Mouse (Mus musculus) adipocyte (in vitro differentiated cells): ENCODE data around the gene Mvp.

Experiments used
- DNase-seq: peaks from one replicate; pipeline ENCODE4 v3.0.0-alpha.2; 2016; ENCODE audit warnings: low spot score

Gene Mvp

DNA sequence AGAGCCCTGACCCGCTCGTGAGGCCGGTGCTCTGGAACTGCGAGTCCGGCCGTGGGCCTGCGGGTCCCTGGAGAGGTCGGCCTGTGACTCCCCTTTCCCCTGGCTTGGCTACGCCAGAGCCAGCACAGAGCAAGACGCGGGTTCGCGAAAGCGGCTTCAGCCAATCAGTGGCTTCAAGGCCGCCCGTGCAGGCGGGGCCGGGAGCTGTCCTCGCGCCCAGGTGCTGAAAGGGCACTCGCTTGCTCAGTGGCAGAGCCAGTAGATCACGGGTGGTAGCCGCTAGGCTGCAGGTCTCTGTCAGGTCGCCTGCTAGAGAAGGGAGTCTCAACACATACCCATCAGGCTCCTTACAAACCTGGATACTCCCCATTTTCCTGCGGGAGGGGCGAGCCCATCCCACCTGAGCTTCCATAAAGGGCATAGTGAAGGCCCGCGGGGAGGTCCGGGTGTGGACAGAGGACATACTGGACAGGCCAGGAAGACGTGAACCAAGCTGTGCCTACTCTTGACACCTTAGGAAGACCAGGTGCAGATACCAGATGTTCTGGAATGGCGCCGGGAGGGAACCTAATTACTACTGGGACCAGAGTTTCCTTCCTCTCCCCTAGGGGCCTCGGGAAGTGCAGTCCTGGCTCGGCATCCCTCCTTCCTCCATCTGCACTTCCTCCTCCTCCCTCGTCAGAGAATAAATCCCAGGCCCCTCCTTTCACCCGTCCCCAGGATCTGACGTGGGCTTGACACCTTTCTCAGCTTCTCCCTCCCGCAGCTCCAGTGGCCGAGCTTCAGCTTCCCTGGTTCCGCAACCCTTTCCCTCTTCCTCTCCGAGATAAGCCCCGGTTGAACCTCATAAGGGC, 64.4 kb downstream of the Mvp start, which contains the start of gene Sez6l2:
TSS of gene Sez6l2 (plus strand) at position 771 of the 854 bp plus-strand sequence.
- peak; percentile 68 for DNase-seq

DNA sequence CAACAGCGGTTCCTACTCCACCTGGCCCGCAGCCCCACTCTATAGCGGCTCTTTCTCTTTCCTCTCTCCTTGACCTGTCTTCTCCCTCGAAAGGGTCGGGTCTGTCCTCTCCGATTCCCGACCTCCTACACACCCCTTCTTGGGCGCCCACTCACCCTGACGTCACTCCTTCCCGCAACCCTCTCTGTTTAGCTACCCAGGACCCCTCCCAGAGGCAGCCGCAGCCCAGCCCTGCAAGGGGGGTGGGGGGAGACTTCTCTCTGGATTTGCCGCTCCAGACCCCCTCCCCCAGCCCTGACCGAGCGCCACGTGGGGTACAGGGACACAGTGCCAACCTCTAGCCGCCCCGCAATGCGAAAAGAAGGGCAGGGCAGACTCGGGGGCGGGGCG, 65.0 kb downstream of the Mvp start, which contains the start of gene Asphd1:
TSS of gene Asphd1 (minus strand) at position 180 of the 390 bp plus-strand sequence.
- DNase-seq: no peak

DNA sequence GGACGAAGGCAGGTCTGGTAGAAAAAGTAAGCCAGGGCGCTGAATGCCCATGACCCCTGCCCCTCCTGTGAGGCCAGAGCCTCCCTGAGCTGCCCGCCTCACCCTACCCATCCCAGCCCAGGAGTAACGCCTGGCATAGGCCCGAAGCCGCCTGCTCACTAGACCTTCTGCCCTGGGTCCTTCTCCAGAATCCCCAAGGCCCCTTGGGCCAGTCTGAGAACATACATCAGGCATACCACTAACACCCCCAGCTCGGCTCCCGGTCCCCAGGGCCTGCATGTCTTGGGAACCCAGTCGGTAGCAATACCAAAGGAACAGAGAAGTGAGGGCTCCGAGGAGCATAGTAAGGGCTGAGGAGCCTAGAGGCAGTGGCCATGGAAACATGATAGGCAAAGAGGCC, 65.8 kb downstream of the Mvp start:
- no peak for DNase-seq

DNA sequence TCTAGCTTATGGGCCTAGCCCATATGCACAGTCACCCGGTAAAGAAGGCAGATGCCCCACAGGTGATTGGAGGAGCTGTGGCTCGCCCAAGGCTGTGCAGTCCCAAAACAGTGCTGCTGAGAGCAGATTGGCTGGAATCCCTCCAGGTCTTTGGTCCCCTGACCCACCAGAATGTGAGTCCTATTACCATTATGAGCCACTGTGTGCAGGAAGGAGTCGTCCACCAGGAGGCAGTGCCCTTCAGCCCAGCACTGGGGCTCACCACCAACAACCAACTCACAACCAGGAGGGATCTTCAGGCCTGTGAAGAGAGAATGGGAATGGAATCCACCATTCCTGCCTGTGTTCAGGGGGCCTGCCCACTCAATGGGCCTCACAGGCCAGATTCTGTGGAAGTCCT, 67.9 kb downstream of the Mvp start:
- peak; percentile 41 for DNase-seq

DNA sequence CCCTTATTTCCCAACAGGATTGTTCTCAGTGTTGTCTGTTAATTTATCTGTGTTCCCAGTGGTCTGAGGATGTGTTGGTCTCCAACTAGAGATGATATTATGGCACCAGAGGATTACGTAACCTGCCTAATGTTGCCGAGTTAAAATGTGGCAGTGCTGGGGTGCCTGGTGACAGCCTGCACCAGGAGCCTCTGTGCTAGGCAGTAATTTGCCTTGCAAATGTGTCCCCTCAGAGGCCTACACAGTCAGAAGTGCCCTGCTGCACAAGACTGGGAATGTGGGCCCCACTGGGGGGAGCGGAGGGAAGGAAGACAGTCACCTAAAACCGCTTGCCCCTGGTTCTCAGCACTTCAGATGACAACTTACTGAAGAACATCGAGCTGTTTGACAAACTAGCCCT, 72.6 kb downstream of the Mvp start:
- DNase-seq: no peak

DNA sequence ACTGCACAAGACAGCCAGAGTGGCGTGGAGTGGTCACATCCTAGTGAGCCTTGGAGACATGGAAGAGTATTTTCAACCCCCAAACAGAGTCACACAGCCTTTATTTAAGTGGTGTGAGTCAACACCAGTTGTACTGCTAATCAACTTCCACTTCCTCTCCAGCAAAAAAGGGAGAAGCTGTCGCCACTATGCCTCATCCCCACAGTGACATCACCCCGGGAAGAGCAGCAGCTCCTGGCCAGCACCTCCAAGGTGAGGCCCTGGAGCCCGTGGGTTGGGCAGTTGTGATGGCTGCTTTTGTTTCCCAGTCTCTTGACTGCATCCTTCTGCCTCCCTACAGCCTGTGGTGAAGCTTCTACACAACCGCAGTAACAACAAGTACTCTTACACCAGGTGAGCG, 73.2 kb downstream of the Mvp start:
- no peak for DNase-seq
